ENCODE assay signal across 8 mouse cellular contexts in genomic region chr7:126566094-126566765, GRCm38 (mm10). TPM values are rescaled to one million over a fixed set of nuclear protein-coding genes. Genes with fewer than 3 reads are reported as not detected.
DNase-seq lines count a peak whose midpoint lies in the region; ATAC-seq lines count a peak whose summit lies in the region.

Eif3c (minus strand) TSS chr7:126566411.

- H3K4me1 ChIP-seq in hindbrain, embryonic 13.5 days (replicated peaks) = peaks cover 18% of the 10 kb centered on the region

- peak; percentile 96 for ATAC-seq in hindbrain, embryonic 13.5 days (ENCODE audit: low FRiP score)

- peak; percentile 96 for DNase-seq in R1 (ENCODE audit: low read depth, low spot score)
- peak; percentile 84 to 89 for DNase-seq in cerebellum, postnatal 14 days
- peak; percentile 78 for DNase-seq in frontal cortex, postnatal 14 days (ENCODE audit: low spot score in 2 of 2)
- DNase-seq in layer of hippocampus, postnatal 25 days (ENCODE audit: extremely low spot score in 1 of 2, low spot score in 1 of 2) = peak; percentile 66 to 73
- DNase-seq in lung, postnatal 25 days (ENCODE audit: low spot score) = peak; percentile 92
- peak; percentile 93 for DNase-seq in retina, embryonic 14.5 days (ENCODE audit: low spot score)
- peak; percentile 81 for DNase-seq in thymus, postnatal 4 days

- peaks cover 35% of the 10 kb centered on the region for H3K36me3 ChIP-seq in hindbrain, embryonic 13.5 days

- H3K9me3 ChIP-seq in hindbrain, embryonic 13.5 days = no peaks in the 10 kb centered on the region

- peak within 1 kb of the TSS; percentile 89 for H3K9ac ChIP-seq in hindbrain, embryonic 13.5 days

- H3K27me3 ChIP-seq in hindbrain, embryonic 13.5 days = no peaks in the 10 kb centered on the region

- peak within 1 kb of the TSS; percentile 94 for H3K4me2 ChIP-seq in hindbrain, embryonic 13.5 days

- under 1% methylated on average over 46 of the region's 46 CpGs for WGBS in hindbrain, embryonic 13.5 days

- H3K4me3 ChIP-seq in hindbrain, embryonic 13.5 days = peak within 1 kb of the TSS; percentile 98

- H3K27ac ChIP-seq in hindbrain, embryonic 13.5 days = peak within 1 kb of the TSS; percentile 80

RNA-seq across cellular contexts. Expression of gene Eif3c, which starts in this region (rescaled TPM):
- polyA plus RNA-seq in hindbrain, embryonic 13.5 days (2015; fragmentation: Nextera tagmentation; extraction: Ambion mirVana) = 205 and 210 TPM in 2 replicates
- total RNA-seq in layer of hippocampus, postnatal 25 days (2021) = 100 to 1,000 TPM; 184 to 193 TPM

Comparison
In these comparisons a context has a peak if more than half of its experiments do, and no peak if none do; other contexts are left out.
1. Peak in every context shown above with its lines: DNase-seq, ATAC-seq, H3K4me3 ChIP-seq and H3K27ac ChIP-seq.